Mouse (Mus musculus) CH12.LX (cell line): Measurements from ENCODE around the gene Lnpk.

Experiments used
- CTCF ChIP-seq, 2 experiments: IDR thresholded peaks in 1 of 2; conservative IDR thresholded peaks in 1 of 2; 2 replicates each; pipeline ENCODE4 v1.5.1; 2011 to 2012; ENCODE audit warnings: low read depth in 2 of 2, low read length in 2 of 2, improper control_type of control experiment in 1 of 2, inconsistent platforms in 1 of 2, mild to moderate bottlenecking in 1 of 2, moderate library complexity in 1 of 2
- HCFC1 ChIP-seq: IDR thresholded peaks from 2 replicates; pipeline ENCODE4 v1.6.1; 2012; ENCODE audit warnings: low read depth, mild to moderate bottlenecking, inconsistent platforms, low read length, improper control_type of control experiment
- MAZ ChIP-seq: IDR thresholded peaks from 2 replicates; pipeline ENCODE4 v1.6.1; 2012; ENCODE audit warnings: low read depth, mild to moderate bottlenecking, inconsistent platforms, low read length, improper control_type of control experiment, moderate library complexity
- MXI1 ChIP-seq: IDR thresholded peaks from 2 replicates; pipeline ENCODE4 v1.6.1; 2011; ENCODE audit warnings: mild to moderate bottlenecking, low read depth, low read length, improper control_type of control experiment
- PAX5 ChIP-seq: IDR thresholded peaks from 2 replicates; pipeline ENCODE4 v1.6.1; 2012; ENCODE audit warnings: low read length, inconsistent platforms, mixed read lengths
- POLR2A ChIP-seq: IDR thresholded peaks from 2 replicates; pipeline ENCODE4 v1.6.1; 2011; ENCODE audit warnings: low read depth, mild to moderate bottlenecking, improper control_type of control experiment, low read length
- USF1 ChIP-seq: IDR thresholded peaks from 2 replicates; pipeline ENCODE4 v1.6.1; 2014; ENCODE audit warnings: low read depth, mild to moderate bottlenecking, inconsistent platforms, low read length, improper control_type of control experiment
- USF2 ChIP-seq: conservative IDR thresholded peaks from 2 replicates; pipeline ENCODE4 v1.6.1; 2011; ENCODE audit warnings: low read depth, low read length, improper control_type of control experiment
- ZC3H11A ChIP-seq: IDR thresholded peaks from 2 replicates; pipeline ENCODE4 v1.6.1; 2012; ENCODE audit warnings: low read depth, mild to moderate bottlenecking, inconsistent platforms, low read length, improper control_type of control experiment
- ZNF384 ChIP-seq: IDR thresholded peaks from 2 replicates; pipeline ENCODE4 v1.6.1; 2012; ENCODE audit warnings: low read depth, low read length, improper control_type of control experiment, inconsistent platforms

- no peak for TF ChIP-seq POLR2A
- TF ChIP-seq USF1, result no peak
- no peak for TF ChIP-seq MXI1
- no peak for TF ChIP-seq PAX5
- no peak for TF ChIP-seq USF2
- no peak for TF ChIP-seq CTCF (conservative IDR thresholded peaks at IDR 0.05 in 1 of 2, IDR thresholded peaks at IDR 0.05 in 1 of 2; ENCODE audit: low read depth in 2 of 2, low read length in 2 of 2)
- TF ChIP-seq MAZ, result no peak
- no peak for TF ChIP-seq ZC3H11A
- TF ChIP-seq ZNF384, result no peak
- no peak for TF ChIP-seq HCFC1
These were observed 96.6 kb downstream of the Lnpk start for GRCm38 (mm10) chr2:74482651-74483050.
